Mouse (Mus musculus) heart, adult 18-20 months (tissue): ENCODE measurements around the gene Slc4a8. TPM values are rescaled to one million over a fixed set of nuclear protein-coding genes. Genes with fewer than 3 reads are reported as not detected.
A peak's percentile ranks its signal among the peaks of the same experiment; 100 is the strongest.
"Not testable (repeated sequence)": the region's sequence is repeated elsewhere in the genome, so short reads cannot be mapped to it uniquely, and the experiment has no call there.

Experiments
- DNase-seq, 2 experiments: peaks; one replicate each; pipeline ENCODE4 v3.0.0; 2021 to 2022; ENCODE audit warnings: mixed read lengths in 1 of 2
- total RNA-seq, 2 experiments: library from RNA; stranded (reverse); gene quantifications; 2 replicates each; pipeline ENCODE4 v1.2.3; 2021

Gene Slc4a8
- total RNA-seq, 2 experiments from 2014 or later = 1.9 to 4.8 TPM

DNA sequence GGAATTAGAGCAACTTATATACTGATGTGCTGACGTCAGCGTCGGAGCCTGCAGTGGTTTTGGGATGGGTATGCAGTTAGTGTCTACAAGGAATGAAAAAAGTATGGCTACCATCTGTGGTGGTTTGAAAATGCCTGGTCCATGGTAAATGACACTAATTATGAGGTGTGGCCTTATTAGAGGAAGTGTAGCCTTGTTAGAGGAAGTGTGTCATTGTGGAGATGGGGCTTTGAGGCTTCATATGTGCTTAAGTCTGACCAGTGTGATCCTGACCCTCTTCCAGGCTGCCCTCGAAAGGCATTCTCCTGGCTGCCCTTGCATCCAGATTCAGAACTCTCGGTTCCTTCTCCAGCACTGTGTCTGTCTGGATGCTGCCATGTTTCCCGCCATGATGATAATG, 18.3 kb upstream of the Slc4a8 start:
- DNase-seq = no peak

DNA sequence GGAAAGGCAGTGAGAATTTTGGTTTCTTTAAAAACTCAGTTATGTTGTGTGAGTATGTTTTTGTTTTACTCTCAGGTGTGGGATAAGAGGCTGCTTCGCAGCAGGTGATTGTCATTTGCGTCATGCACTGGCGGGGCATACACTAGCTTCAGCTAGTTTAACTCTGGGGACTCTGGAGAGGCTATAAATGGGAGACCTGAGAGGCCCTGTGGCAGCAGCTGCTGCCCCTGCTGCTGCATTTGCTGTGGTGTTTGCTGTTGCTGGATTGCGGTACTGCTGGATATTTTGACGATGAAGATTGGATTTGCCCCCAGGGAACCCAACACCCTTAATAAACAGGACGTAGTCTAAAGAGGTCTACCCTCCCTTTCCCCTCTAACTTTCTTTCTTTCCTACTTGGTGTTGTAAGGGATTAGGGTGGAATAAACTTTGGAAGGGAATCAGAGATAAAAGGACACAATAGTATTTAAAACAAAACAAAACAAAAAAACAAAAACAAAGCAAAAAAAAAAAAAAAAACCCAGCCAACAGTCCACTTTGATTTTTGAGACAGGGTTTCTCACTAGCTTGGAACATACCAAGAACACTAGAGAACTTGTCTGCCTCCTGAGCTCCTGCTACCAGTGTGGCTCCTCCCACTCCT, 14.9 kb upstream of the Slc4a8 start:
- DNase-seq = no peak

DNA sequence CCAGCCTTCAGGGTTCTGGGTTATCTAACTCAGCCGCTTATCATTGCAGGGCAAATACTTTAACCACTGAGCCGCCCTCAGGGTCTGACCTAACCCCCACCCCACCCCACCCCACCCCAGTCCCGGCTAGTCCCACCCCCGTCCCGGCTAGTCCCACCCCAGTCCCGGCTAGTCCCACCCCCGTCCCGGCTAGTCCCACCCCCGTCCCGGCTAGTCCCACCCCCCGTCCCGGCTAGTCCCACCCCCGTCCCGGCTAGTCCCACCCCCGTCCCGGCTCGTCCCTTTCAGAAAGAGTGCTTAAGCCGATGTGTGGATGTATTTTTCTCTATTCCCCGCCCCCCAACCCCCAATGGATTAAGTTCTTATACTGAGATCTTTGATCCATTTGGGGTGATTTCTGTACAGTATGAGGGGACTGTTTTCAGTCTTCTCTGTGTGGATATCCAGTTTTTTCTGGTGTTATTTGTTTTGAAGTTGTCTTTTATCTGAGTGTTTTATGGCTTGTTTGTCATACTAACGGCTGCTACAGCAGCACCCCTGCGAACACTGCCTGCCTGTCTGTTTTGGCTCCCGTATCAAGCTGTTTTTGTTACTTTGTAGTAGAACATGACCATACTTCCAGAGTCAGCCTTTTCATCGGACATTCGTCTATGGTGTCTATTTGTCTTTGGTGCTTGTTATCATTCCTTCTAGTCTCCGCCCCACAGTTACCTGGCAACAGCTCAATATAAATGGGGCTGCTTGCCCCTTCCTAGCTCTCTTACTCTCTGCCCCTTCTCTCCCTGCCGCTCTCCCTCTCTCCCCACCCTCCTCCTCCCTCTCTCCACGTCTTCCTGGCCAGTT, 14.2 kb upstream of the Slc4a8 start:
- peak; percentile 43 to 46 for DNase-seq

DNA sequence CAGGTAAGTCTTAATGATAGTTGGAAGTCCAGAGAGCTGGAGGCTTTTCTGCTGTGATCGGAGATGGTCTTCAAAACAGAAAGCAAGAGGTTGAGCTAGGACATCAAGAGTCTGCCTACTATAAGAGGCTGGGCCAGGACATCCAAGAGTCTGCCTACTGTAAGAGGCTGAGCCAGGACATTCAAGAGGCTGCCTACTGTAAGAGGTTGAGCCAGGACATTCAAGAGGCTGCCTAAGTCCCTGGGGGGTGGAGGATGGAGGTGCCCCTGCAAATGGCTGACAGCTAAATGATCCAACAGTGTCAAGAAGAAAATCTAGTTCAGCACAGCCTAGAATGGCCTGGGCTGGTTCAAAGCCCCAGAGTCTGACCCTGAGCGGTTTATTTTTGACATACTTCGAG, 13.0 kb upstream of the Slc4a8 start:
- no peak for DNase-seq

DNA sequence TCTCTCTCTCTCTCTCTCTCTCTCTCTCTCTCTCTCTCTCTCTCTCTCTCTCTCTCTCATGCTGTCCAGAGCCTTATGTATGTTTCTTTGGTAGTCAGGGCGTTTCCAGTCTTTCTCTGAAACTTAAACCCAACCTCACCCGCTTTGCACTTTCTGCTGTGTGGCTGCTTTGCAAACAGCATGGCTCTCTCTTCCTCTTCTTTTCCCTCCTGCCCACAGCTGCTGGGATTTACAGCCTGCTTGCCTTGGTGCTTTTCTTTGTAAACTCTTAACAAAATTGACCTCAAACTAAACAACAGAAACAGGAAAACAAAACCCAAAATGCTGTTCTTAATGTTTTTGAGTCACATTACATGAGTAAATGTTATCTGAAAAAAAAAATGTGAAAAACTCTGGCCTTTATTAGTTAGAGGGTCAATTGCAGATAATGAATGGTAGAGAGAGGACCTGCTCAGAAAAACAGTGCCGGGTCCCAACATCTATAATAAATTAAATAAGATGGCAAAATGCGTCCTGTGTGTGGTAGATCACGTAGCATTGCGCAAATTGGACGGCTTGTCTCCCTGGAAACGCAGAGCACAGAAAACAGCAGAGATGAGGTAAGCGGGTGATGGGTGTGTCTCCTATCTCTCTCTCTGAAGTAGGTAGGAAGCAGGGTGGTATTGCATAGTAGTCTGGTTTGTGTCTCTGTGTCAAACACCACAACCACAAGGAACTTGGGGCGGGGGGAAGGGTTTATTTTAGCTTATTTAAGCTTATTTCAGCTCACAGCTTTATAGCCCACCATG, 11.6 kb upstream of the Slc4a8 start:
- no peak for DNase-seq

DNA sequence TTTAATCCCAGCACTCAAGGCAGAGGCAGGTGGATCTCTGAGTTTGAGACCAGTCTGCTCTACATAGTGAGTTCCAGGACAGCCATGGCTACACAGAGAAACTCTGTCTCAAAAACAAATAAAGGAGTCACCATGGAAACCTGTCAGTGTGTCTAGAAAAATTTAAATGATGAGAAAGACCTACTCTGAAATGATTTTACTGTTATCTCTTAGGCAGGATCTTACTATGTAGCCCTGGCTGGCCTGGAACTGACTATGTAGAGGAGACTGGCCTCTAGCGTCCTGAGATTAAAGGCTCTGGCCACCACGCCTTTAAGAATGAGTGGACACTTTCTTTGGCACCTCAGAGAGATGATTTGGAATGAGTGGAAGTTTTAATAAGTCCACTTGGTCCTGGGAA, 9.1 kb upstream of the Slc4a8 start:
- no peak for DNase-seq

DNA sequence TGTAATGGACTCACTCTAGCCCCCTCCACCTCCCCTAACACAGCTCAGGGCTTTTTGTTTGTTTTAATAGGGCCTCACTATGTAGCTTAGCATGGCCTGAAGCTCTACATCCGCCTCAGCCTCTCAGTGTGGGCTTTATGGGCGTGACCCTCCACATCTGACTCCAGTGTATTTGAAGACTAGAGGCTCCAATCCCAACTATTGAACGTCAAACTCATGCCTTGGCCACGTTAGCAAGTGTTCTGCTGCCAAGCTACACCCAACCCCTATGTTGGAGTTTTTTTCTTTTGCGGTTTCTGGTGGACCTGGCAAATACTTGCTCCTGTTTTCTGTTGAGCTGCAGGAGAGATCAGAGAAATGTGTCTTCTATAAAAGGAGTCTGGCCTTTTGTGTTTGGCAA, 8.5 kb upstream of the Slc4a8 start:
- no peak for DNase-seq

DNA sequence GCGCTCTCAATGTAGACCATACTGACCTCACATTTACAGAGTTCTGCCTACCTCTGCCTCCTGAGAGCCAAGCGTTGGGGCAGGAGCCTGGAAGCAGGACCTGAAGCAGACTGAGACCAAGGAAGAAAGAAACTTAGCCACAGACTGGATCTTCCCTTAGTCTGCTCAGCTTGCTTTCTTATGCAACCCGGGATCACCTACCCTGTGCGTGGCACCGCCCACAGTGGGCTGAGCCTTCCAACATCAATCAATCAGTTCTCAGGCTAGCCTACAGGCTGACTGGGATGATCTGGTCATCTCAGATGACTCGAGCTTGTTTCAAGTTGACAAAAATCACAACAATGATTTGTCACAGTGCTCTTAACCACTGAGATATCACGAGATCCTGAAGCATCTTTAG, 7.5 kb upstream of the Slc4a8 start:
- no peak for DNase-seq

DNA sequence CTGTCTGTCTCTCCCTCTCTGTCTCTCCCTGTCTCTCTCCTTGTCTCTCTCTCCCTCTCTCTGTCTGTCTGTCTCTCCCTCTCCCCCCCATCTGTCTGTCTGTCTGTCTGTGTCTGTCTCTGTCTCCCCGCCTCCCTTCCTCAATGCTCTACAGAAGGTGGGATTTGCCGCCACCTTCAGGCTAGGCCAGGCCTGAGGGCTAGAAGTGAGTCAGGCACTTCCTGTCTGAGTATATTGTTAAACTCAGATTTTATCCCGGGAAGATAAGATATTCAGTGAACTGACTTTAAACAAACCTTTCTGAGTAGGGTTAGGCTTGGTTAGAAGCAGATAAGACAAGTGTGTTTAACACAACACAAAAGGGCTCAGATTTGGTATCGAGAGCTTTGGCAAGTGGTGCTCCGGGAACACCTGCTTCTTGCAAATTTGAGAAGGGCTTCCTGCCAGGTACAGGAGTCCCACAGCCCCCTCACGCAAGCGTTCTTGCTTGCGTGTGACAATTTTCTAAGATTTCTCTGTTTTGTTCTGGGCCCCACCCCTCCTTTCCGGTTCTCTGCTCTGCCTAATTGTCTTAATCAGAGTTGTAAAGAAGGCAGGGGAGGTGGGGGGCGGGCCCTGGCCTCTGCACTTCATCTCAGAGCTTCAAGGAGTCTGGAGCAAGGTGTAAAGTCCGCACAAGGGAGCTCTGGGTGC, 6.6 kb upstream of the Slc4a8 start:
- peak in 1 of 2 experiments; percentile 42 for DNase-seq

DNA sequence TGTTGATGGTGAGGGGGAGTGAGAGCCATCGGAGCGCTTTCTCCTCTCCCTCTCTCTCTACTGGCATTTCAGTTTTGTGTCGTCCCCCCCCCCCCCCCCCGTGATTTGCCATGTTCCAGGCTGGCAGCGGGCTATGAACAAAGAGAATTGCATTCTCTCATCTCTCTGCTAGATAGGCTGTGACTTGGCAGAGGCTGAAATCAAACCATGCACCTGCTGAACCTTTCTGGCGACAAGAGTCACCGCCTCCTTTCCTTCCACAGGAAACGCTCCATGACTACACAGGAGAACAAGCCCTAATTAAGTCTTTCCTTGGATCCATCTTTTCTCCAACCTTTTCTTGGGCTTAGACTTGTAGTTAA, 6.1 kb upstream of the Slc4a8 start:
- DNase-seq = no peak

DNA sequence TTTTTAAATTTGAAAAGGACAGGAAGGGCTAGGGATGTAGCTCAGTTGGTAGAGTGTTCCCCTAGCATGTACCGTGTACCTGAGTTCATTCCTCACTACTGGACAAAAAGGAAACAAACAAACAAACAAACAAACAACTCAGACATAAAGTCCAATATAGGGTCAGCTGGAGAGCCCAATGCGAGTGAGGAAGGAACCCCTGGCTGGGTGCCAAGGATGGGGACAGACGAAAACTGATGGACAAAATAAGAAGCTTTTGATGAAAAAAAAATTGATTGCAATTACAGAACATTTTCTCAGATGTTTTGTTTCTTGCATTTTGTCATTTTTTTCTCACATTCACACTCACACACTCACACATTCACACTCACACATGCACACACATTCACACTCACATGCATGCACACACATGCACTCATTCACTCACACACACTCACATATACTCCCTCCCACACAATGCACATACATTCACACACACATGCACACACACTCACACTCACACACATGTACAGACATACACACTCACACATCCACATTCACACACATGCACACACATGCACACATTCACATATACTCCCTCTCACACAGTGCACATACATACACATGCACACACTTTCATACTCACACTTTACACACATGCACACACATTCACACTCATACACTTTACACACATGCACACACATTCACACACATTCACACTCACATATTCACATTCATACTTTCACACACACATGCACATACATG, 5.5 kb upstream of the Slc4a8 start:
- DNase-seq = no peak

DNA sequence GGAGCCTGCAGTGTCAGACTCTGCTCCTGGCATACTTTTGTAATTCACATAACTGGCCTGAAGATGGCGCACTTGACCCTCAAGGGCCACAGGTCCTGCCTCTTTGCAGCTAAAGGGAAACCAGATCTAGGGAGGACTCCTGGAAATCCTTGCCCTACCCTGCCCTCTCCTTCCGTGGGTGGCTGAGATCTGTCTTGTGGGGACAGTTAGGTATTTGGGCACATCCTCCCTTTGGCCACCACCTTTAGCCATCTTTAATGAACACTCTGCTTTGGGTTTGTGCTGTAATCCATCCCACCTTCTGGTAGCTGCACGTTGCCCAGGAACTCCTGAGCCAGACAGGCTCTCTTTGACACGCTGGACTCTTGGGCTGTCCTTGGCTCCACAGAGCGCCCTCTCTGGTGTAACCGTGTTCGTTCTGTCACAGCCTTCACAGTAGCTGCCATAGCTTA, 4.0 kb upstream of the Slc4a8 start:
- peak; percentile 55 to 70 for DNase-seq

DNA sequence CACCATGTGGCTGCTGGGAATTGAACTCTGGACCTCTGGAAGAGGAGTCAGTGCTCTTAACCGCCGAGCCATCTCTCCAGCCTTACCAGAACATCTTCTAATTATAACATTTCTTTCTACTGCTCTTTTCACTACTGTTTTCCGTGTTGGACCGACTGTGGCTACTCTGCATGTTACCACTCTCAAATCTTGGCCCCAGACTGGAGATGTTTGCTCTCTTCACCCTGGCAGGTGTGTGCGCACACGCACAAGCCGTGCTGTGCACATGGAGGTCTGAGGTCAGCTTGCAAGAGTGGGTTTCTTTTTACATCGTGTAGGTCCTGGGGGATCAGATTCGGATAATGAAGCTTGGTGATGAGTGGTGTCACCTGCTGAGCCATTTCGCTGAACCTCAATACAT, 2.3 kb upstream of the Slc4a8 start:
- no peak for DNase-seq

DNA sequence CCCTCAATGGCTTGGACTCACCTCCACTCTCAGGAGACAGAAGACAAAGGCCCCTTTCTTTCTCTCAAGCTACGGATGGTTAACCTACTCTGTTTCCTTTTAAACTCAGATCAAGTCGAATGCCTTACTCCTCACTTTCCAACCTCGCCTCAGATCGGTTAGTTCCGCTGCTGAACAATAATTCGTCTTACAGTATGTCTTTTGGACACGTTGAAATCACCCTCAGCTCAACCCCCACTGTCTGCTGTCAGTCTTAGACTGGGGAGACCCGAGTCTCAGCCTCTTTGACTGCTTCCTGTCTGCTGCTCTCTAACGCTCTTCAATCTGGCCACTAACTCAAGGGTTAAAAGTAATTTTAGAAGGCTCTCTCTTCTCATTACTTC, 520 bp upstream of the Slc4a8 start:
- DNase-seq = no peak

DNA sequence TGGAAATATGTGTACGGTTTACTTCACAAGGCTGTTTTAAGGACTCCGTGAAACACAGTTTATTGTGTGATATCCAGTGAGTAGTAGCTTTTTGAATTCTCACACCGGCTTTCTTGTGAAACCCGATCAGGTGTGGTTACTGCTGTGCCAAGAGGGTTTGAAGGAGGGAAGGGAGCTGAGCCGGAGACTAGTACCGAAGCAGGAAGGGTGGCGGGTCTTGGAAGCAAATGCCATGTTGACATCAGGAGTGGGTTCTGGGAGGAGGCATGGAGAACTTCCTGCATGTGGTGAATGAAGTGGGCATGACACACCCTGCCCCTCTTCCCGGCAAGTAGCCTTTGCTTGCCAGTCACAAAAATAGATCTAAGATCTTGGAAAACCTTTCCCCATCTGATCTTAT, 1.1 kb downstream of the Slc4a8 start:
- no peak for DNase-seq

DNA sequence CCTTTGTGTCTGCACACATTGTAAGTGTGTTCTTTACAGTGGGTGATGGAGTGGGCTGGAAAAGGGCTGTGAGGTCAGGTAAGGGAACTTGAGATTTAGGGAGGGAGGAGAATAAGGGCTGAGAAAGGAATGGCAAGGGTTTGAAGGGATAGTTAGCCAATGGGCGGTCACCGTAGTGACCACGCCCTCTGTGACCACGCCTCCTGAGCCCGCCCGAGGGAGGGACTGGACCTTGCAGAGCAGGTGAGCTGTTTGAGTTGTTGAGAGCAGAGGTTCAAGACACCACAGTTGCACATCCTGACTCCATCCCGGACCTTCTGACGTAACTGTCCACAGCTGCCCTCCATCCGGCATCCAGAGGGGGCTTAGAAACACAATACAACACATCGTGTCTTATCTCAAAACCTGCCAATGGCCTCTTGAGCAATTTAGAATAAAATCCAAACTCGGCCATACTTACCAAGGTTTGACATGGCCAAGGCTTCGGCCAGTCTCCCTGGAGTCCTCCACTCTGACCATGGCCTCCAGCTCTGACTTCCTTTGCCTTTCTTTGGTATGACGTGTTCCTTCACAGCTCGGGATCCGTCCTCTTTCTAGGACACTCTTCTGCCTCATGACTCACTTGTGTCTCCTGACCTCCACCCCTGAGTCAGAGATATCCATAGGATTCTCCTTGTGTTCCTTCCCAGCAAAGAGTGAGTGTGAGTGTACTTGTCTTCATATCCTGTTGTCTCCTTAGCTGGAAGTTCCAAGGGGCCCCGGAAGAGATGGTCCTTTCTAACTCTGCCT, 2.8 kb downstream of the Slc4a8 start:
- DNase-seq = no peak

DNA sequence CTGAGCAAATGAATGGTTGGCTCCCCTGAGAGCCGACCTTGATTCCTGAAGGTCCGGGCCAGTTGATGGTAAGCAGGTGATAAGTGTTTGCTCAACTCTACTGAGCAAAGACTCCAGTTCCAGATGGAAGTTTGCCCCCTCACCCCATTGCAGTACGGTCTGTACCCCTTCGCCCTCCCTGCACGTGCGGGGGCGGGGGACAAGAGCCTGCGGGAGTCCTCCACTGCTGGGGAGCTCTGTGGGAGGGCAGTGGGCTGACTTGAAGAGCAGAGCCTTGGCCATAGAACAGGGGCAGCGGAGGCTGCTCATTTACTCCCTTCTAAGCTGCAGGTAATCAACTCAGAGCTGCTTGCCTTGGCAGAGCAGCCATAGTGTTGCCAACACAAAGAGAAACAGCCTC, 5.3 kb downstream of the Slc4a8 start:
- DNase-seq = no peak

DNA sequence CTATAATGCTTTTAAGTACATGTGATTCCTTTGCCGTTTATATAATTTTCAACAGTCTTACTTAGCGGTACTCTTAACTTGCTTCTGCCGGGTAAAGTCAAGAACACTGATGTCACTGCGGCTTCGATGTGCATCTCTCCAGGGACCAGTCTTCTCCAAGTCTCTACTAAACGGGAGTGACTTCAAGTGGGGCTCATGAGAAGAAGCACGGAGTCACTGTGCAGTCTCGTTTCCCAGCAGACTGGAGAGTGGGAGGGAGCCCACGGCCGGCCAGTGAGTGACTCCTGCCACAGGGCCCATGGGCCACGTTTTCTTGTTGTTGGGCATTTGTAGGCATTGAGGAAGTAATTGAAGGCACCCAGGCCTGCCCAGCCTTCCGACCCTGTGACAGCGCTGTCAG, 6.3 kb downstream of the Slc4a8 start:
- peak in 1 of 2 experiments; percentile 49 for DNase-seq

DNA sequence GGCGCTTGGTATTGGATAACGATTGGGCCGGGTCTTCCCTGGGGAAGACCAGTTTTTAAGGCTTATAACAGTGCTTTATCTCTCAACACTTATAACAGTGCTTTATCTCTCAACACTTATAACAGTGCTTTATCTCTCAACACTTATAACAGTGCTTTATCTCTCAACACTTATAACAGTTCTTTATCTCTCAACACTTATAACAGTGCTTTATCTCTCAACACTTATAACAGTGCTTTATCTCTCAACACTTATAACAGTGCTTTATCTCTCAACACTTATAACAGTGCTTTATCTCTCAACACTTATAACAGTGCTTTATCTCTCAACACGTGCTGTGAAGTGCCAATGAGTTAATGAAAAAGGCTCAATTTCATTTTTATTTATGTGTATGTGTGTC, 7.5 kb downstream of the Slc4a8 start:
- not testable (repeated sequence) for DNase-seq

DNA sequence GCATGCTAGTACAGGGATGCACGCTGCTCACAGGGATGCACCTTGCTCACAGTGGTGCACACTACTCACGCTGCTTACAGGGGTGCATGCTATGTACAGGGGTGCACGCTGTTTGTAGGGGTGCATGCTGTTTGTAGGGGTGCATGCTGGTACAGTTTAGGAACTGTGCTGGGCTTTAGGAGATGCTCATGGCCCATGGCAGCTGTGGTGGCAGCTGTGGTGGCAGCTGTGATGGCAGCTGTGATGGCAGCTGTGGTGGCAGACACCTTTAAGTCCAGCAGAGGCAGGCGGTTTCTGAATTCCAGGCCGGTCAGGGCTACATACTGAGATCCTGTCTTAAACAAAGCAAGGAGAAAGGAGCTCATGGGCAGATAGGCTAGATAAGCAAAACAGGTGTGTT, 8.8 kb downstream of the Slc4a8 start:
- DNase-seq = no peak

DNA sequence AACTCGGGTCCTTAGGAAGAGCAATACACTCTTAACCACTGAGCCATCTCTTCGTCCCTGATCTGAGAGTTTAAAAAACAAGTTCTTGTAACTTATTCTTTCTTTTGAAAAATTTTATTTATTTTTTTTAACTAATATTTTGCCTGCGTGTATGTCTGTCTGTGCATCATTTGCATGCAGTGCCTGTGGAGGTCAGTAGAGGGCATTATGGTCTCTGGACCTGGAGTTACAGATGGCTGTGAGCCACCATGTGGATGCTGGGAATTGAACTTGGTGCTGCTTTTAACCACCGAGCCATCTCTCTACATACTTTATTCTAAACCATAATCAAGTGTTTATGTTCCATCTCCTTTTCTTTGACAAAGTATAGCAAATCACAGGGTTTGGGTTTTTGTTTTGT, 11.1 kb downstream of the Slc4a8 start:
- DNase-seq = no peak
